Mouse (Mus musculus): ENCODE measurements around the gene Ccnb2. TPM values are rescaled to one million over a fixed set of nuclear protein-coding genes. Genes with fewer than 3 reads are reported as not detected.

Gene Ccnb2
- polyA plus RNA-seq, 1 experiment from 2014 or later = 255 TPM

DNA sequence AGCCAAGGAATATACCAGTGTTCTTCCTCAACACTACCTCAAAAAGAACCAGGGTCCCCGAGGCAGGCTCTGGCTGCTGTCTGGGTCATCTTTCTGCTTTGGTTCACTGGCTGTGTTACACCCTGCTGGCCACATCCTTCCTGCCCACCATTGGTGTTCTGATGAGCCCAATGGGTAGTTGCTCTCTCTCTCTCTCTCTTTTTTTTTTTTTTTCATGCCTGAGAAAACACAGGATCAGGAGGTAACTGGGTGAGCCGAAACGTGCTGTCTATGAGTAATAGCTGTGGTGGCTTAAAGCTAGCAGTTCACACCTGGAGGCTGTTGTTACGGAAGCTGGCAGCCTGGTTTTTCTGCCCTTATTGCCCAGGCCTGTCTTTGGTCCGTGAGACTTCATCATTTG, 49.7 kb downstream of the Ccnb2 start:
- 69% methylated on average over 5 of the region's 5 CpGs for WGBS
- DNase-seq (ENCODE audit: low spot score) (no peak), ATAC-seq (ENCODE audit: insufficient number of reproducible peaks, low FRiP score, low TSS enrichment, low read depth) (no peak)
- Histone ChIP-seq H3K9ac (ENCODE audit: low read length) (no peak overlapping the region), H3K27ac (replicated peaks; ENCODE audit: low read depth, low read length) (no peak overlapping the region), H3K27me3 (ENCODE audit: control insufficient read depth, insufficient read depth, low read length) (no peaks in the 10 kb centered on the region), H3K4me2 (ENCODE audit: low read depth, severe bottlenecking) (no peak overlapping the region), H3K9me3 (ENCODE audit: control insufficient read depth, low read length) (no peaks in the 10 kb centered on the region), H3K36me3 (ENCODE audit: control insufficient read depth, insufficient read depth, low read length) (no peaks in the 10 kb centered on the region; the same call in 1 of the 2 replicates), H3K4me3 (ENCODE audit: low read depth, low read length) (no peak overlapping the region), H3K4me1 (ENCODE audit: control insufficient read depth, insufficient read depth, low read length) (no peaks in the 10 kb centered on the region)

GRCm38 (mm10) chr9:70366898-70367297, 54.4 kb downstream of the Ccnb2 start:
- no peak overlapping the region for H3K4me2 ChIP-seq (ENCODE audit: low read depth, severe bottlenecking)
- DNase-seq (ENCODE audit: low spot score) = no peak
- H3K27me3 ChIP-seq (ENCODE audit: control insufficient read depth, insufficient read depth, low read length) = no peaks in the 10 kb centered on the region
- no peaks in the 10 kb centered on the region for H3K9me3 ChIP-seq (ENCODE audit: control insufficient read depth, low read length)
- H3K27ac ChIP-seq (replicated peaks; ENCODE audit: low read depth, low read length) = no peak overlapping the region
- no peaks in the 10 kb centered on the region for H3K4me1 ChIP-seq (ENCODE audit: control insufficient read depth, insufficient read depth, low read length)
- no peak overlapping the region for H3K4me3 ChIP-seq (ENCODE audit: low read depth, low read length)
- 94% methylated on average over 6 of the region's 6 CpGs for WGBS
- no peak for ATAC-seq (ENCODE audit: insufficient number of reproducible peaks, low FRiP score, low TSS enrichment, low read depth)
- no peaks in the 10 kb centered on the region; the same call in 1 of the 2 replicates for H3K36me3 ChIP-seq (ENCODE audit: control insufficient read depth, insufficient read depth, low read length)
- no peak overlapping the region for H3K9ac ChIP-seq (ENCODE audit: low read length)

DNA sequence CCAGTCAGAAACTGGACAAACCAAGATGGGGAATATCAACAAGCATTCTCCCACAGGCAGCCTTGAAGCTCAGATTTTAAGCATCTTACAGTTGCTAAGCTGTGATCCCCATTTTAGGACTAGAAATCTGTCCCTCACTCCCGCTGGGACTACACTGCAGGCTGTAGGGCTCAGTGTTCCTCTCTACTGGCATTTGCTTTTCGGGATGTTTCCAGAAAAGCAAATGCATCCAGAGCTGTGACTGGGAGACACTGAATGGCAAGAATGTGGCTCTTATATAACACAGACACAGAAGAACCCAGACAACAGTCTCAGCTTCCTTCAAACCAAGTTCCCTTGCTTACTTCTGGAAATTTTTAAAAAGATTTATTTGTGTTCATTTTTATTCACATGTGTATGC, 55.4 kb downstream of the Ccnb2 start:
- Histone ChIP-seq H3K27me3 (ENCODE audit: control insufficient read depth, insufficient read depth, low read length) (no peaks in the 10 kb centered on the region), H3K4me3 (ENCODE audit: low read depth, low read length) (no peak overlapping the region), H3K27ac (replicated peaks; ENCODE audit: low read depth, low read length) (no peak overlapping the region), H3K36me3 (ENCODE audit: control insufficient read depth, insufficient read depth, low read length) (no peaks in the 10 kb centered on the region; the same call in 1 of the 2 replicates), H3K9ac (ENCODE audit: low read length) (no peak overlapping the region), H3K4me2 (ENCODE audit: low read depth, severe bottlenecking) (no peak overlapping the region), H3K4me1 (ENCODE audit: control insufficient read depth, insufficient read depth, low read length) (no peaks in the 10 kb centered on the region), H3K9me3 (ENCODE audit: control insufficient read depth, low read length) (no peaks in the 10 kb centered on the region)
- DNase-seq (ENCODE audit: low spot score) (no peak), ATAC-seq (ENCODE audit: insufficient number of reproducible peaks, low FRiP score, low TSS enrichment, low read depth) (no peak)
- 79% methylated on average over 2 of the region's 2 CpGs for WGBS

DNA sequence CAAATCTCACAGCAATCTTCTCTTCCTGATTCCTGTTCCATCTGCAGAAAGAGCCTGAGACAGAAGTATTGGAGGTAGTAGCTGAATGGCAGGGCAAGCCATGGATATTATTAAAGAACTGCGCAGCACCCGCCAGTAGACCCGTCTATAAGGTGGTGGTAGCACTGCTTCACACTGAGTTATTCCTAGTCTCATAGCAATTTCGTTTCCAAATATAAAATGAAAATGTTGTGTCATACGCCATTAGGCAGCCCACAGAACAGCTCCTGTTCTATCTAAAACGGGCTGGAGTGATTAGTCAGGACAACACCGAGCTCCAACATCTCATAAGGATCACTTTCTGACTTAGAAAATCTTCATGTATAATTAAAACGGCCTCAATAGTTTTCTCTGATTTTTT, 56.6 kb downstream of the Ccnb2 start:
- 93% methylated on average over 8 of the region's 8 CpGs for WGBS
- ATAC-seq (ENCODE audit: insufficient number of reproducible peaks, low FRiP score, low TSS enrichment, low read depth) = no peak

DNA sequence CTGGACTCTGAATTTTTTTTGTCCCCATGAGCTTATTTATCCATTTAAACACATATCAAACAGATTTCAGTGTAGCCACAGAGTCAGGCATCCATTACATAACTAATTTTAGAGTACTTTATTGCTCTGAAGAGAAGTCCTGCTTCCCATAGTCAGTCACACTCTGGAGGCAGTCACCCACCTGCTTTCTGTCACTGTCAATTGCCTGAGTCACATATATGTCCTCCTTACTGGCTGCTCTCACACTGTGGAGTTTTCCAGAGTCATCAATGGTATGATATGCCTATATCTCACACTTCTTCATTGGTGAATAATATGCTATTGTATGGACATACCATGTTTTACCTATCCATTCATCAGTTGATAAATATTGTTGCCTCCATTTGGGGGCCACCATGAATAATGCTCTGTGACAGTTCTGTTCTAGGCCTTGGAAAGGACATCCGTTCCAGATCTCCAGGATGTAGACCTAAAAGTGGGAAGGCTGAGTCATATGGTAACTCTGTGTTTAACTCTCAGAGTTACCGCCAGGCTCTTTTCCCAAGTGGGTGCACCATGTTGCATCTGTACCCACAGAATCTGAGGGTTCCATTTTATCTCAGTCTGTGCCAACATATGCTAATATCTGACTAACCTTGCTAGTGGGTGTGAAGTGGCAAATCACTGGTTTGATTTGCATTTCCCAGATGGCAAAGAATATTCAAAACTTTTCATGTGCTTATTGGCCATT, 61.8 kb downstream of the Ccnb2 start:
- no peaks in the 10 kb centered on the region for H3K9me3 ChIP-seq (ENCODE audit: control insufficient read depth, low read length)
- no peaks in the 10 kb centered on the region for H3K36me3 ChIP-seq (ENCODE audit: control insufficient read depth, insufficient read depth, low read length)
- ATAC-seq (ENCODE audit: insufficient number of reproducible peaks, low FRiP score, low TSS enrichment, low read depth) (no peak), DNase-seq (ENCODE audit: low spot score) (no peak)
- H3K4me3 ChIP-seq (ENCODE audit: low read depth, low read length) = no peak overlapping the region
- no peaks in the 10 kb centered on the region; the same call in 1 of the 2 replicates for H3K4me1 ChIP-seq (ENCODE audit: control insufficient read depth, insufficient read depth, low read length)
- H3K27me3 ChIP-seq (ENCODE audit: control insufficient read depth, insufficient read depth, low read length) = no peaks in the 10 kb centered on the region
- H3K9ac ChIP-seq (ENCODE audit: low read length) = no peak overlapping the region
- no peak overlapping the region for H3K4me2 ChIP-seq (ENCODE audit: low read depth, severe bottlenecking)
- WGBS = 97% methylated on average over 2 of the region's 2 CpGs
- no peak overlapping the region for H3K27ac ChIP-seq (replicated peaks; ENCODE audit: low read depth, low read length)

More for the DNA sequence above, 56.6 kb downstream of the Ccnb2 start:
- H3K4me2 ChIP-seq (ENCODE audit: low read depth, severe bottlenecking) = no peak overlapping the region
- H3K9ac ChIP-seq (ENCODE audit: low read length) = no peak overlapping the region
- no peaks in the 10 kb centered on the region for H3K27me3 ChIP-seq (ENCODE audit: control insufficient read depth, insufficient read depth, low read length)
- no peak for DNase-seq (ENCODE audit: low spot score)
- no peak overlapping the region for H3K4me3 ChIP-seq (ENCODE audit: low read depth, low read length)
- no peaks in the 10 kb centered on the region for H3K36me3 ChIP-seq (ENCODE audit: control insufficient read depth, insufficient read depth, low read length)
- no peak overlapping the region for H3K27ac ChIP-seq (replicated peaks; ENCODE audit: low read depth, low read length)
- no peaks in the 10 kb centered on the region for H3K9me3 ChIP-seq (ENCODE audit: control insufficient read depth, low read length)
- no peaks in the 10 kb centered on the region for H3K4me1 ChIP-seq (ENCODE audit: control insufficient read depth, insufficient read depth, low read length)

Small RNAs within 50 kb of the gene (microRNA-seq; reads per million reads assigned to microRNA genes)
- gene Mir5626 = 7.6 reads per million, percentile 17 among the genes with 10 or more reads in this experiment

Other genes starting within 250 kb of the Ccnb2 start
- gene Myo1e, start 214.2 kb downstream of the Ccnb2 start, polyA plus RNA-seq (2014; fragmentation: Nextera tagmentation; extraction: Ambion mirVana) = 16.9 and 18.0 TPM in 2 replicates
- 31.7 and 34.7 TPM in 2 replicates for gene Rnf111, start 82.2 kb upstream of the Ccnb2 start, polyA plus RNA-seq (2014; fragmentation: Nextera tagmentation; extraction: Ambion mirVana)
- gene Sltm, start 121.2 kb upstream of the Ccnb2 start, polyA plus RNA-seq (2014; fragmentation: Nextera tagmentation; extraction: Ambion mirVana) = 70.1 and 72.3 TPM in 2 replicates
- gene Gm10642, start 234.7 kb upstream of the Ccnb2 start, polyA plus RNA-seq (2014; fragmentation: Nextera tagmentation; extraction: Ambion mirVana) = 0.13 and 0.17 TPM in 2 replicates
- 3.3 and 4.3 TPM in 2 replicates for gene Mindy2, start 235.6 kb upstream of the Ccnb2 start, polyA plus RNA-seq (2014; fragmentation: Nextera tagmentation; extraction: Ambion mirVana)

Data from limb, embryonic 11.5 days (tissue).